Mouse (Mus musculus): ENCODE results near the gene Heg1. TPM values are rescaled to one million over a fixed set of nuclear protein-coding genes. Genes with fewer than 3 reads are reported as not detected.

Gene Heg1
- total and polyA plus RNA-seq, 3 experiments = 40.8 to 77.1 (median 67.2) TPM

- H3K27ac ChIP-seq (ENCODE audit: insufficient read depth, low read depth) = no peak overlapping the region
- dilution Hi-C loops (cut with MboI; ENCODE audit: extremely low pct_ligation_motif_present, extremely low pct_unique_long_range_greater_than_20kb, low sequenced_read_pairs) = no loop called here
- no peaks in the 10 kb centered on the region for H3K4me1 ChIP-seq (ENCODE audit: control insufficient read depth in 1 of 2, insufficient read depth in 2 of 2)
- TF ChIP-seq CTCF (conservative IDR thresholded peaks at IDR 0.05 in 1 of 2, IDR thresholded peaks at IDR 0.05 in 1 of 2; ENCODE audit: low read depth in 2 of 2, low read length in 2 of 2) (no peak), ZMIZ1 (IDR thresholded peaks at IDR 0.05; ENCODE audit: low read depth, low read length) (no peak), TBP (conservative IDR thresholded peaks at IDR 0.05; ENCODE audit: low read depth, low read length) (no peak), USF1 (IDR thresholded peaks at IDR 0.05; ENCODE audit: low read depth, low read length) (no peak), RAD21 (IDR thresholded peaks at IDR 0.05; ENCODE audit: low read depth, low read length) (no peak), E2F4 (IDR thresholded peaks at IDR 0.05; ENCODE audit: insufficient replicate concordance, low read depth, low read length) (no peak), ZC3H11A (IDR thresholded peaks at IDR 0.05; ENCODE audit: low read depth, low read length) (no peak), MAX (IDR thresholded peaks at IDR 0.05; ENCODE audit: low read length) (no peak), MAFK (IDR thresholded peaks at IDR 0.05; ENCODE audit: insufficient replicate concordance, low read length) (no peak), BHLHE40 (IDR thresholded peaks at IDR 0.05; ENCODE audit: low read depth, low read length) (no peak), ZNF384 (IDR thresholded peaks at IDR 0.05; ENCODE audit: low read depth, low read length) (no peak), CHD2 (IDR thresholded peaks at IDR 0.05; ENCODE audit: low read length) (no peak), POLR2A (IDR thresholded peaks at IDR 0.05; ENCODE audit: low read depth, low read length) (no peak), NRF1 (IDR thresholded peaks at IDR 0.05; ENCODE audit: low read depth, low read length) (no peak)
- no peak overlapping the region for H3K9ac ChIP-seq (ENCODE audit: insufficient read depth, low read depth)
- peaks cover 14 to 62% of the 10 kb centered on the region in 2 experiments for H3K36me3 ChIP-seq (replicated peaks in 1 of 2; ENCODE audit: control insufficient read depth in 1 of 2, insufficient read depth in 1 of 2, low read length in 1 of 2)
- in situ Hi-C loops (cut with MboI; ENCODE audit: low pct_ligation_motif_present, low pct_unique_long_range_greater_than_20kb, low sequenced_read_pairs) = no loop called here
- H3K79me2 ChIP-seq (replicated peaks; ENCODE audit: control insufficient read depth, extremely low read depth, insufficient read depth, poor library complexity, severe bottlenecking) = no peaks in the 10 kb centered on the region
- no peak overlapping the region for H3K4me3 ChIP-seq (replicated peaks in 1 of 3; ENCODE audit: low read depth in 2 of 3, low read length in 2 of 3, poor library complexity in 1 of 3)
- H3K9me3 ChIP-seq (replicated peaks; ENCODE audit: low read length) = peaks cover 23% of the 10 kb centered on the region
- no peak overlapping the region for H3K4me2 ChIP-seq (ENCODE audit: insufficient read depth, low read depth, poor library complexity, severe bottlenecking)
- no peak for DNase-seq (ENCODE audit: extremely low read depth)
- no peaks in the 10 kb centered on the region for H3K27me3 ChIP-seq (replicated peaks)
These were observed 31.1 kb upstream of the Heg1 start for GRCm38 (mm10) chr16:33653116-33653515.

- no peak overlapping the region for H3K9ac ChIP-seq (ENCODE audit: insufficient read depth, low read depth)
- in situ Hi-C loops (cut with MboI; ENCODE audit: low pct_ligation_motif_present, low pct_unique_long_range_greater_than_20kb, low sequenced_read_pairs) = no loop called here
- TF ChIP-seq MAFK (IDR thresholded peaks at IDR 0.05; ENCODE audit: insufficient replicate concordance, low read length) (no peak), PAX5 (IDR thresholded peaks at IDR 0.05; ENCODE audit: low read length) (no peak), CTCF (conservative IDR thresholded peaks at IDR 0.05 in 1 of 2, IDR thresholded peaks at IDR 0.05 in 1 of 2; ENCODE audit: low read depth in 2 of 2, low read length in 2 of 2) (no peak), GABPA (IDR thresholded peaks at IDR 0.05; ENCODE audit: insufficient replicate concordance, low read depth, low read length) (no peak), ZKSCAN1 (IDR thresholded peaks at IDR 0.05; ENCODE audit: borderline replicate concordance, low read depth, low read length) (no peak), CHD2 (IDR thresholded peaks at IDR 0.05; ENCODE audit: low read length) (no peak), MXI1 (IDR thresholded peaks at IDR 0.05; ENCODE audit: low read depth, low read length) (no peak), ZMIZ1 (IDR thresholded peaks at IDR 0.05; ENCODE audit: low read depth, low read length) (no peak), KAT2A (IDR thresholded peaks at IDR 0.05; ENCODE audit: insufficient replicate concordance, low read length) (no peak), EP300 (IDR thresholded peaks at IDR 0.05; ENCODE audit: low read length) (no peak), TBP (conservative IDR thresholded peaks at IDR 0.05; ENCODE audit: low read depth, low read length) (no peak), CHD1 (IDR thresholded peaks at IDR 0.05; ENCODE audit: low read depth, low read length) (no peak), UBTF (IDR thresholded peaks at IDR 0.05; ENCODE audit: low read depth, low read length) (no peak), USF1 (IDR thresholded peaks at IDR 0.05; ENCODE audit: low read depth, low read length) (no peak), POLR2AphosphoS2 (IDR thresholded peaks at IDR 0.05; ENCODE audit: low read depth, low read length) (no peak)
- DNase-seq (ENCODE audit: extremely low read depth) = no peak
- H3K27ac ChIP-seq (ENCODE audit: insufficient read depth, low read depth) = no peak overlapping the region
- H3K4me3 ChIP-seq (replicated peaks in 1 of 3; ENCODE audit: low read depth in 2 of 3, low read length in 2 of 3, poor library complexity in 1 of 3) = no peak overlapping the region
- peaks cover 9 to 16% of the 10 kb centered on the region in 2 experiments for H3K4me1 ChIP-seq (ENCODE audit: control insufficient read depth in 1 of 2, insufficient read depth in 2 of 2)
- no peaks in the 10 kb centered on the region for H3K27me3 ChIP-seq (replicated peaks)
- peaks cover 12 to 58% of the 10 kb centered on the region in 2 experiments for H3K36me3 ChIP-seq (replicated peaks in 1 of 2; ENCODE audit: control insufficient read depth in 1 of 2, insufficient read depth in 1 of 2, low read length in 1 of 2)
- dilution Hi-C loops (cut with MboI; ENCODE audit: extremely low pct_ligation_motif_present, extremely low pct_unique_long_range_greater_than_20kb, low sequenced_read_pairs) = no loop called here
- H3K4me2 ChIP-seq (ENCODE audit: insufficient read depth, low read depth, poor library complexity, severe bottlenecking) = no peak overlapping the region
- H3K9me3 ChIP-seq (replicated peaks; ENCODE audit: low read length) = peaks cover 5% of the 10 kb centered on the region
- no peaks in the 10 kb centered on the region for H3K79me2 ChIP-seq (replicated peaks; ENCODE audit: control insufficient read depth, extremely low read depth, insufficient read depth, poor library complexity, severe bottlenecking)
These were observed 28.7 kb upstream of the Heg1 start for GRCm38 (mm10) chr16:33655443-33655842.

Data from CH12.LX (cell line).